24 mouse cellular contexts compared by ENCODE assay signal in the genomic region with DNA sequence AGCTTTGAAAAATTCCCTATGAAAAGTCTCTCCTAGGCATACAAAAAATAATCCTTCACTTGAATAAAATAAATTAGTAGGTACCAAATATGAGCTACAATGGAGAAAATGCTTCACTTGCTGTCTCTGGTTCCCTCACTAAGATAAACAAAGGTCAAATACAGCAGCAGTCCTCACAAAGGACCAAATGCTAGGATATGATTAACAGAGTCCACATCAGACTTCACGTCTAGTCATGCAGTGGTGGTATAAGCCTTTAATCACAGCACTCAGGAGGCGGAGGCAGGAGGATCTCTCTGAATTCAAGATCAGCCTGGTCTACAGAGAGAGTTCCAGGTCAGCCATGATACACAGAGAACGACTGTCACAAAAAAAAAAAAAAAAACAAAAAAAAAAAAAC. TPM values are rescaled to one million over a fixed set of nuclear protein-coding genes. Genes with fewer than 3 reads are reported as not detected.
DNase-seq lines count a peak whose midpoint lies in the region; ATAC-seq and TF ChIP-seq lines count a peak whose summit lies in the region.
"Had no signal": no experiment of that assay in that cellular context is flagged by ENCODE, and none has a peak within 500 bp of the region (broad histone marks: within the 10 kb centered on the region; RNA-seq: fewer than 3 reads in every experiment).

No protein-coding gene starts in this region.

- no peak overlapping the region for H3K4me3 ChIP-seq in heart, embryonic 11.5 days (ENCODE audit: low read depth, low read length)
- no peak overlapping the region for H3K4me3 ChIP-seq in kidney, embryonic 14.5 days (ENCODE audit: low read length)
- no peak overlapping the region for H3K4me3 ChIP-seq in liver, postnatal 0 days (ENCODE audit: low read depth, low read length)
- no peak overlapping the region for H3K4me3 ChIP-seq in liver, embryonic 11.5 days (ENCODE audit: low read depth, low read length)
- H3K4me3 ChIP-seq: embryonic facial prominence, embryonic 10.5 days; embryonic facial prominence, embryonic 12.5 days; forebrain, embryonic 13.5 days; forebrain, embryonic 15.5 days had no signal

- no peak for TF ChIP-seq EP300 in liver, postnatal 0 days (IDR thresholded peaks at IDR 0.05; ENCODE audit: low read depth)

- H3K36me3 ChIP-seq in heart, embryonic 11.5 days (ENCODE audit: control insufficient read depth, insufficient read depth, low read length): no peaks in the 10 kb centered on the region
- H3K36me3 ChIP-seq in kidney, embryonic 14.5 days (ENCODE audit: control insufficient read depth, insufficient read depth, low read length): no peaks in the 10 kb centered on the region
- no peaks in the 10 kb centered on the region for H3K36me3 ChIP-seq in liver, postnatal 0 days (replicated peaks; ENCODE audit: insufficient read depth, low read length)
- H3K36me3 ChIP-seq in liver, embryonic 11.5 days (ENCODE audit: control insufficient read depth, insufficient read depth, low read length): no peaks in the 10 kb centered on the region
- H3K36me3 ChIP-seq: embryonic facial prominence, embryonic 10.5 days; embryonic facial prominence, embryonic 12.5 days; forebrain, embryonic 15.5 days; G1E had no signal

- H3K9me3 ChIP-seq in heart, embryonic 11.5 days (replicated peaks; ENCODE audit: control insufficient read depth, low read length): no peaks in the 10 kb centered on the region
- no peaks in the 10 kb centered on the region for H3K9me3 ChIP-seq in kidney, embryonic 14.5 days (ENCODE audit: control insufficient read depth, low read length)
- H3K9me3 ChIP-seq in liver, postnatal 0 days (ENCODE audit: low read length): no peaks in the 10 kb centered on the region
- no peaks in the 10 kb centered on the region for H3K9me3 ChIP-seq in liver, embryonic 11.5 days (ENCODE audit: control insufficient read depth, low read length)
- H3K9me3 ChIP-seq: embryonic facial prominence, embryonic 10.5 days; embryonic facial prominence, embryonic 12.5 days; forebrain, embryonic 13.5 days; forebrain, embryonic 15.5 days had no signal

- H3K4me1 ChIP-seq in heart, embryonic 11.5 days (ENCODE audit: control insufficient read depth, insufficient read depth, low read length): no peaks in the 10 kb centered on the region
- peaks cover 3% of the 10 kb centered on the region; the same call in 1 of the 2 replicates for H3K4me1 ChIP-seq in kidney, embryonic 14.5 days (ENCODE audit: control insufficient read depth, insufficient read depth, low read length)
- peaks cover 3% of the 10 kb centered on the region; the same call in 1 of the 2 replicates for H3K4me1 ChIP-seq in liver, postnatal 0 days (ENCODE audit: insufficient read depth)
- no peaks in the 10 kb centered on the region for H3K4me1 ChIP-seq in liver, embryonic 11.5 days (replicated peaks; ENCODE audit: control insufficient read depth, insufficient read depth, low read length)
- H3K4me1 ChIP-seq: embryonic facial prominence, embryonic 10.5 days; embryonic facial prominence, embryonic 12.5 days; forebrain, embryonic 13.5 days; forebrain, embryonic 15.5 days had no signal

- WGBS in heart, embryonic 11.5 days (ENCODE audit: insufficient replicate concordance): 81% methylated on average over 3 of the region's 3 CpGs
- WGBS in kidney, embryonic 14.5 days: 80% methylated on average over 3 of the region's 3 CpGs
- 70% methylated on average over 3 of the region's 3 CpGs for WGBS in liver, postnatal 0 days (ENCODE audit: insufficient replicate concordance)
- 68% methylated on average over 3 of the region's 3 CpGs for WGBS in liver, embryonic 11.5 days

- no peak overlapping the region for H3K4me2 ChIP-seq in heart, embryonic 11.5 days
- H3K4me2 ChIP-seq in kidney, embryonic 14.5 days (replicated peaks; ENCODE audit: low read depth, low read length): no peak overlapping the region
- no peak overlapping the region for H3K4me2 ChIP-seq in liver, postnatal 0 days (ENCODE audit: low read depth, low read length)
- H3K4me2 ChIP-seq in liver, embryonic 11.5 days: no peak overlapping the region
- H3K4me2 ChIP-seq: embryonic facial prominence, embryonic 12.5 days; forebrain, embryonic 13.5 days; forebrain, embryonic 15.5 days had no signal

- no peaks in the 10 kb centered on the region for H3K27me3 ChIP-seq in heart, embryonic 11.5 days (ENCODE audit: control insufficient read depth, insufficient read depth, low read length)
- H3K27me3 ChIP-seq in kidney, embryonic 14.5 days (ENCODE audit: control insufficient read depth, insufficient read depth, low read length): no peaks in the 10 kb centered on the region
- no peaks in the 10 kb centered on the region for H3K27me3 ChIP-seq in liver, postnatal 0 days (ENCODE audit: insufficient read depth, low read length)
- no peaks in the 10 kb centered on the region for H3K27me3 ChIP-seq in liver, embryonic 11.5 days (replicated peaks; ENCODE audit: control insufficient read depth, insufficient read depth, low read length)
- H3K27me3 ChIP-seq: CH12.LX; embryonic facial prominence, embryonic 12.5 days; forebrain, embryonic 13.5 days; forebrain, embryonic 15.5 days; Patski had no signal

- TF ChIP-seq CTCF in liver, postnatal 0 days (IDR thresholded peaks at IDR 0.05; ENCODE audit: low read depth): no peak

- H3K9ac ChIP-seq in heart, embryonic 11.5 days (ENCODE audit: low read depth, low read length): no peak overlapping the region
- no peak overlapping the region for H3K9ac ChIP-seq in kidney, embryonic 14.5 days (ENCODE audit: low read depth, low read length)
- no peak overlapping the region for H3K9ac ChIP-seq in liver, postnatal 0 days (replicated peaks)
- no peak overlapping the region for H3K9ac ChIP-seq in liver, embryonic 11.5 days (ENCODE audit: low read depth, low read length)
- H3K9ac ChIP-seq: embryonic facial prominence, embryonic 12.5 days; forebrain, embryonic 13.5 days; forebrain, embryonic 15.5 days had no signal

- ATAC-seq in heart, embryonic 11.5 days (replicated peaks; ENCODE audit: insufficient number of reproducible peaks, low FRiP score, low TSS enrichment): no peak
- no peak for ATAC-seq in kidney, embryonic 14.5 days (ENCODE audit: low FRiP score, low TSS enrichment)
- no peak for ATAC-seq in liver, postnatal 0 days
- no peak for ATAC-seq in liver, embryonic 11.5 days (replicated peaks; ENCODE audit: low FRiP score)
- ATAC-seq: activated CD4-positive, CD25-positive, alpha-beta regulatory T cell, adult 4 months; CD4-positive, CD25-positive, alpha-beta regulatory T cell, adult 4 months; forebrain, embryonic 13.5 days; forebrain, embryonic 15.5 days; Patski had no signal

- H3K27ac ChIP-seq in heart, embryonic 11.5 days (ENCODE audit: low read depth, low read length): no peak overlapping the region
- H3K27ac ChIP-seq in kidney, embryonic 14.5 days (ENCODE audit: low read depth, low read length): no peak overlapping the region
- H3K27ac ChIP-seq in liver, postnatal 0 days (ENCODE audit: low read depth): 0 out of 2 replicates have a peak overlapping the region, but pooled peaks have one; percentile 7
- no peak overlapping the region for H3K27ac ChIP-seq in liver, embryonic 11.5 days (ENCODE audit: low read depth, low read length)
- H3K27ac ChIP-seq: embryonic facial prominence, embryonic 10.5 days; embryonic facial prominence, embryonic 12.5 days; forebrain, embryonic 13.5 days; forebrain, embryonic 15.5 days had no signal

- peak; percentile 34 for DNase-seq in heart, adult 11 months
- peak; percentile 65 for DNase-seq in kidney, adult 9 months
- no peak for DNase-seq in liver, postnatal 0 days
- no peak for DNase-seq in liver, embryonic 11.5 days (ENCODE audit: low spot score)
- DNase-seq: adrenal gland, adult 8-10 months; adrenal gland, postnatal 14 days; adrenal gland, postnatal 36 days; B cell, adult 2 months; cerebellum, adult 11-12 months; cerebellum, adult 2 months; cerebellum, adult 9-10 months; cerebellum, postnatal 10 days; cerebellum, postnatal 25 days had no signal

RNA-seq across cellular contexts. Expression of gene Cobll1, which starts 27.6 kb away (rescaled TPM):
- 9.9 and 10.1 TPM in 2 replicates for polyA plus RNA-seq in heart, embryonic 11.5 days (2014; fragmentation: Nextera tagmentation; extraction: Ambion mirVana)
- 11.4 and 24.7 TPM in 2 replicates for polyA plus RNA-seq in kidney, embryonic 14.5 days (2014; fragmentation: Nextera tagmentation; extraction: Ambion mirVana)
- polyA plus RNA-seq in liver, postnatal 0 days (2015; fragmentation: Nextera tagmentation; extraction: Ambion mirVana): 6.7 and 7.0 TPM in 2 replicates
- polyA plus RNA-seq in liver, embryonic 11.5 days (2014; fragmentation: Nextera tagmentation; extraction: Ambion mirVana): 5.8 and 6.4 TPM in 2 replicates
- polyA plus RNA-seq: G1E had no signal

Comparison
In these comparisons a context has a peak if more than half of its experiments do, and no peak if none do; other contexts are left out.
1. DNase-seq: peak in heart, adult 11 months (single experiment) and kidney, adult 9 months (single experiment); none in liver, postnatal 0 days (single experiment) and liver, embryonic 11.5 days (single experiment).